Mouse (Mus musculus) ES-E14 (cell line): Measurements from ENCODE around the gene Tns1.

Experiments used
- CHD2 ChIP-seq: IDR thresholded peaks from 2 replicates; pipeline ENCODE4 v1.6.1; 2014; ENCODE audit warnings: mild to moderate bottlenecking, low read depth, low read length, inconsistent platforms
- HCFC1 ChIP-seq: IDR thresholded peaks from 2 replicates; pipeline ENCODE4 v1.6.1; 2012; ENCODE audit warnings: low read length, inconsistent platforms, borderline replicate concordance; ENCODE audit not compliant: insufficient read depth
- MAFK ChIP-seq: IDR thresholded peaks from 2 replicates; pipeline ENCODE4 v1.6.1; 2014; ENCODE audit warnings: mild to moderate bottlenecking, low read depth, low read length, inconsistent platforms; ENCODE audit not compliant: insufficient read depth
- ZC3H11A ChIP-seq: IDR thresholded peaks from 2 replicates; pipeline ENCODE4 v1.6.1; 2012; ENCODE audit warnings: low read depth, mild to moderate bottlenecking, inconsistent platforms, low read length, borderline replicate concordance
- ZNF384 ChIP-seq: IDR thresholded peaks from 2 replicates; pipeline ENCODE4 v1.6.1; 2012; ENCODE audit warnings: low read depth, low read length, inconsistent platforms

GRCm38 (mm10) chr1:74028118-74028880 is 96.0 kb downstream of the Tns1 start:
- TF ChIP-seq MAFK (no peak), HCFC1 (no peak), ZC3H11A (no peak), ZNF384 (peak; percentile 73), CHD2 (no peak)
